Mouse (Mus musculus) hindbrain, embryonic 16.5 days (tissue): ENCODE results near the gene Prr15l. TPM values are rescaled to one million over a fixed set of nuclear protein-coding genes. Genes with fewer than 3 reads are reported as not detected.

Experiments
- ATAC-seq: fragments of 200-750 bp; cut with Nextera tagmentation; 2 replicates; pipeline ENCODE4 v1.8.0; 2017; ENCODE audit warnings: moderate TSS enrichment, moderate library complexity
- H3K27ac ChIP-seq: fragments of 300-500 bp; sonication (generic); 2 replicates; pipeline ENCODE4 v1.5.1; 2014; ENCODE audit warnings: low read depth, mild to moderate bottlenecking, control low read depth, low read length, moderate library complexity
- H3K27me3 ChIP-seq: fragments of 300-500 bp; sonication (generic); replicated peaks from 2 replicates; pipeline ENCODE4 v1.6.1; 2014; ENCODE audit warnings: low read length; ENCODE audit not compliant: control insufficient read depth, insufficient read depth
- H3K36me3 ChIP-seq: fragments of 300-500 bp; sonication (generic); 2 replicates; pipeline ENCODE4 v1.6.1; 2014; ENCODE audit warnings: mild to moderate bottlenecking, low read length, moderate library complexity, mixed read lengths; ENCODE audit not compliant: control insufficient read depth, insufficient read depth
- H3K4me1 ChIP-seq: fragments of 300-500 bp; sonication (generic); 2 replicates; pipeline ENCODE4 v1.6.1; 2014; ENCODE audit warnings: low read depth, low read length; ENCODE audit not compliant: control insufficient read depth, insufficient read depth
- H3K4me2 ChIP-seq: fragments of 300-500 bp; sonication (generic); 2 replicates; pipeline ENCODE4 v1.6.1; 2014; ENCODE audit warnings: mild to moderate bottlenecking, low read length, control low read depth, moderate library complexity
- H3K4me3 ChIP-seq: fragments of 300-500 bp; sonication (generic); 2 replicates; pipeline ENCODE4 v1.5.1; 2014; ENCODE audit warnings: mild to moderate bottlenecking, low read length, control low read depth, moderate library complexity
- H3K9ac ChIP-seq: fragments of 300-500 bp; sonication (generic); 2 replicates; pipeline ENCODE4 v1.6.1; 2014; ENCODE audit warnings: low read depth, mild to moderate bottlenecking, control low read depth, low read length, moderate library complexity
- H3K9me3 ChIP-seq: fragments of 300-500 bp; sonication (generic); 2 replicates; pipeline ENCODE4 v1.6.1; 2014; ENCODE audit warnings: mild to moderate bottlenecking, low read length, moderate library complexity; ENCODE audit not compliant: control insufficient read depth
- WGBS: fragments of 180-500 bp; shearing (Covaris S2); extraction: QIAGEN DNeasy Blood & Tissue Kit; methylation state at CpG from one replicate; pipeline ENCODE4 v1.1.7; 2014; 5-methylcytosine and 5-hydroxymethylcytosine counted together
- polyA plus RNA-seq: library from polyadenylated mRNA; unstranded; fragments of >200 nt; fragmentation: Nextera tagmentation; extraction: Ambion mirVana; gene quantifications from 2 replicates; pipeline ENCODE4 v1.2.1, GENCODE M21; 2015

Prr15l gene
- polyA plus RNA-seq, 1 experiment from 2014 or later, result 0.60 TPM

GRCm38 (mm10) chr11:96968476-96968875 lies 40.6 kb downstream of the Prr15l start:
- H3K9me3 ChIP-seq, result no peaks in the 10 kb centered on the region
- H3K27ac ChIP-seq, result no peak overlapping the region
- no peak overlapping the region for H3K9ac ChIP-seq
- H3K4me2 ChIP-seq, result no peak overlapping the region
- H3K4me3 ChIP-seq, result no peak overlapping the region
- no peaks in the 10 kb centered on the region for H3K27me3 ChIP-seq
- peaks cover 5% of the 10 kb centered on the region for H3K4me1 ChIP-seq
- no peak for ATAC-seq
- 63% methylated on average over 6 of the region's 6 CpGs for WGBS
- H3K36me3 ChIP-seq, result no peaks in the 10 kb centered on the region; the same call in 1 of the 2 replicates

GRCm38 (mm10) chr11:96969280-96969722 lies 41.4 kb downstream of the Prr15l start:
- Histone ChIP-seq H3K4me1 (peaks cover 13% of the 10 kb centered on the region), H3K4me3 (no peak overlapping the region), H3K36me3 (no peaks in the 10 kb centered on the region; the same call in 1 of the 2 replicates), H3K4me2 (no peak overlapping the region), H3K27me3 (no peaks in the 10 kb centered on the region), H3K27ac (peak overlapping the region; percentile 59; the same call in 1 of the 2 replicates), H3K9me3 (no peaks in the 10 kb centered on the region), H3K9ac (no peak overlapping the region)
- WGBS, result 81% methylated on average over 5 of the region's 5 CpGs
- no peak for ATAC-seq

GRCm38 (mm10) chr11:96969746-96970145 lies 41.8 kb downstream of the Prr15l start:
- H3K9me3 ChIP-seq, result no peaks in the 10 kb centered on the region
- ATAC-seq, result 0 out of 2 replicates have a peak, but pooled peaks have one; percentile 31
- H3K27ac ChIP-seq, result peak overlapping the region; percentile 59
- H3K4me1 ChIP-seq, result peaks cover 13% of the 10 kb centered on the region
- no peaks in the 10 kb centered on the region for H3K27me3 ChIP-seq
- H3K4me3 ChIP-seq, result no peak overlapping the region
- H3K9ac ChIP-seq, result no peak overlapping the region
- 62% methylated on average over 1 of the region's 1 CpGs for WGBS
- no peak overlapping the region for H3K4me2 ChIP-seq
- H3K36me3 ChIP-seq, result no peaks in the 10 kb centered on the region; the same call in 1 of the 2 replicates

GRCm38 (mm10) chr11:96970341-96970740 lies 42.4 kb downstream of the Prr15l start:
- no peak overlapping the region for H3K4me3 ChIP-seq
- H3K27ac ChIP-seq, result peak overlapping the region; percentile 49
- no peak overlapping the region for H3K9ac ChIP-seq
- WGBS, result 77% methylated on average over 3 of the region's 3 CpGs
- H3K36me3 ChIP-seq, result no peaks in the 10 kb centered on the region; the same call in 1 of the 2 replicates
- H3K9me3 ChIP-seq, result no peaks in the 10 kb centered on the region
- no peaks in the 10 kb centered on the region for H3K27me3 ChIP-seq
- ATAC-seq, result no peak
- H3K4me2 ChIP-seq, result no peak overlapping the region
- H3K4me1 ChIP-seq, result peaks cover 13% of the 10 kb centered on the region

GRCm38 (mm10) chr11:96972906-96973305 lies 45.0 kb downstream of the Prr15l start:
- H3K36me3 ChIP-seq, result no peaks in the 10 kb centered on the region
- peak overlapping the region; percentile 58; the same call in 1 of the 2 replicates for H3K27ac ChIP-seq
- no peaks in the 10 kb centered on the region for H3K27me3 ChIP-seq
- H3K4me2 ChIP-seq, result no peak overlapping the region
- H3K4me3 ChIP-seq, result no peak overlapping the region
- WGBS, result 67% methylated on average over 5 of the region's 5 CpGs
- ATAC-seq, result no peak
- no peak overlapping the region for H3K9ac ChIP-seq
- no peaks in the 10 kb centered on the region for H3K9me3 ChIP-seq
- peaks cover 21% of the 10 kb centered on the region for H3K4me1 ChIP-seq

- H3K9me3 ChIP-seq, result no peaks in the 10 kb centered on the region
- no peak overlapping the region for H3K4me2 ChIP-seq
- WGBS, result 57% methylated on average over 5 of the region's 5 CpGs
- no peak overlapping the region for H3K4me3 ChIP-seq
- 0 out of 2 replicates have a peak overlapping the region, but pooled peaks have one; percentile 24 for H3K9ac ChIP-seq
- peak overlapping the region; percentile 58; the same call in 1 of the 2 replicates for H3K27ac ChIP-seq
- peaks cover 24% of the 10 kb centered on the region for H3K4me1 ChIP-seq
- no peaks in the 10 kb centered on the region for H3K27me3 ChIP-seq
- no peaks in the 10 kb centered on the region for H3K36me3 ChIP-seq
- no peak for ATAC-seq
Observed at GRCm38 (mm10) chr11:96973426-96973964, 45.6 kb downstream of the Prr15l start.

- WGBS, result 84% methylated on average over 5 of the region's 5 CpGs
- Histone ChIP-seq H3K9me3 (no peaks in the 10 kb centered on the region), H3K4me2 (no peak overlapping the region), H3K9ac (no peak overlapping the region), H3K4me3 (no peak overlapping the region), H3K4me1 (peaks cover 26% of the 10 kb centered on the region), H3K27me3 (no peaks in the 10 kb centered on the region), H3K27ac (no peak overlapping the region), H3K36me3 (no peaks in the 10 kb centered on the region)
- ATAC-seq, result no peak
Observed at GRCm38 (mm10) chr11:96974813-96975212, 46.9 kb downstream of the Prr15l start.

GRCm38 (mm10) chr11:96975511-96976378 lies 47.8 kb downstream of the Prr15l start:
- H3K27me3 ChIP-seq, result no peaks in the 10 kb centered on the region
- no peaks in the 10 kb centered on the region for H3K36me3 ChIP-seq
- peak overlapping the region; percentile 84 for H3K4me2 ChIP-seq
- WGBS, result 75% methylated on average over 10 of the region's 10 CpGs
- peak overlapping the region; percentile 91; the same call in 1 of the 2 replicates for H3K4me3 ChIP-seq
- no peaks in the 10 kb centered on the region for H3K9me3 ChIP-seq
- peak overlapping the region; percentile 99; the same call in 1 of the 2 replicates for H3K27ac ChIP-seq
- peaks cover 26% of the 10 kb centered on the region for H3K4me1 ChIP-seq
- no peak for ATAC-seq
- H3K9ac ChIP-seq, result peak overlapping the region; percentile 96; the same call in 1 of the 2 replicates

GRCm38 (mm10) chr11:96976379-96976687 lies 48.4 kb downstream of the Prr15l start:
- peak overlapping the region; percentile 96; the same call in 1 of the 2 replicates for H3K9ac ChIP-seq
- H3K4me3 ChIP-seq, result peak overlapping the region; percentile 91
- ATAC-seq, result no peak
- H3K27ac ChIP-seq, result peak overlapping the region; percentile 99
- 36% methylated on average over 3 of the region's 3 CpGs for WGBS
- H3K9me3 ChIP-seq, result no peaks in the 10 kb centered on the region
- H3K36me3 ChIP-seq, result no peaks in the 10 kb centered on the region
- H3K27me3 ChIP-seq, result no peaks in the 10 kb centered on the region
- H3K4me1 ChIP-seq, result peaks cover 26% of the 10 kb centered on the region
- peak overlapping the region; percentile 84 for H3K4me2 ChIP-seq
